Mouse (Mus musculus): ENCODE results near the gene Grap2.

GRCm38 (mm10) chr15:80599843-80600242, 27.4 kb downstream of the Grap2 start:
- no peak for TF ChIP-seq POLR2A (IDR thresholded peaks at IDR 0.05; ENCODE audit: extremely low read depth, insufficient read depth, low read length)
- TF ChIP-seq CTCF (IDR thresholded peaks at IDR 0.05; ENCODE audit: low read depth, low read length), result no peak

Data from liver, adult 2 months (tissue).